Mouse (Mus musculus): ENCODE measurements around the gene Cdc14b.

DNA sequence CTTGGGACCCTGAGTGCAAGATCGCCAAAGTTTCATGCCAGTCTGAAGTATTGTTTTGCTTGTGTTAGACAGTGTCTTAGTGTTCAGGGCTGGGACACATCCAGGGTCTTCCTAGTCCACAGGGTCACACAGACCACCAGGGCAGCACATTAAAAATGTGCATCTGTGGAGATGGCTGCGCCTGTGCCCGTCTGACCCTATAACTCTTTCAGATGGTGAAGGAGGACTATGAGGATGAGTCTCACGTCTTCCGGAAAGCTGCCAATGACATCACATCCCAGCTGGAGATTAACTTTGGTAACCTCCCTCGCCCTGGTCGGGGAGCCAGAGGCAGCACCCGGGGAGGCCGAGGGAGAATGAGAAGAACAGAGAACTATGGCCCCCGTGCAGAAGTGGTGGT lies 90.7 kb downstream of the Cdc14b start:
- TF ChIP-seq CTCF (IDR thresholded peaks at IDR 0.05; ENCODE audit: low read depth, low read length) (no peak), POLR2A (IDR thresholded peaks at IDR 0.05; ENCODE audit: extremely low read depth, insufficient read depth, low read length) (no peak)

Measured in liver, adult 2 months (tissue).